Mouse (Mus musculus): ENCODE results near the gene Tmem60. TPM values are rescaled to one million over a fixed set of nuclear protein-coding genes. Genes with fewer than 3 reads are reported as not detected.
A peak's percentile ranks its signal among the peaks of the same experiment; 100 is the strongest.

Gene Tmem60
- 52.9 and 53.9 TPM in 2 replicates for polyA plus RNA-seq (2015; fragmentation: Nextera tagmentation; extraction: Ambion mirVana)

DNA sequence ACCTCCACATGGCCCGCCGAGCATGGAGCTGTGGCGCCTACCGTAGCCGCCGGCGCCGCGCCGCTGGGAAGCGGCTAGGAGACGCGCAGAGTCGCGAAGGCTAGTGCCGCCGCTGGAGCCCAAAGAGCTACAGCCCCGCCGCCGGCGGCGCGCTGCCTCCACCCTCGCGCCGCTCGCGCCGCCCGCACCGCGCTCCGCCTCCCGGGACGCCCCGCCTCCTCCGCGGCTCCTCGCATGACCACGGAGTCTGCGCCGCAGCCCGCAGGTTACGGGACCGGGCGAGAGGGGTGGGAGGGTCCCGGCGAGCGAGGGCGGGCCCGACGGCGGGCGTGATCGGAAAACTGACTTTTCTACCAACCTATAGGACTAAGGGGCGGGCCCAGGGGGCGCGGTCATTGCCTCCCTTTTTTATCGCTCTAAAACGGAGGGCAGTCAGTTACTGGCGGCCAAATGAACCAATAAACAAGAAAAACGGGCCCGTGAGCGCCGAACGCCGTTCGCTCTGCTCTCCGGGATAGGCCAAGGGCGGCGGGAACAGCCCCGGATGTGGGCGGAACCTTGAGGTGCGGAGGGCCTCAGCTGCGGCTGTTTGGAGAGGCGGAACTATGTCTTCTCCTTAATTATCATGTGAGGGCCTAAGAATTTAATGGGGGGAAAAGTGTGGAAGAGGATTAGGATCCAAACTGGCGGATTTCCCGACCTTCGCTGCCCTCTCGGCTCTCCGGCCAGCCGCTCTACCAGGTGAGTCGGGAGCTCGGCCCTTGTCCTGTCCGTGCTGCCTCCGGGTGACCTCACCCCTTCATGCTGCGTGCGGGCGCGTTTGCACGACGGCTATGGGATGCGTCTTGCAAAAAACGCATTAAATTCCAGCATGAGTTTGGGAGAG, at the start of gene Tmem60, which contains the start of gene Phtf2:
Gene Tmem60 (plus strand): TSS at position 277 of the 886 bp plus-strand sequence.
Gene Phtf2 (minus strand): TSS at position 210 of the 886 bp plus-strand sequence.
- peaks cover 24% of the 10 kb centered on the region for H3K4me1 ChIP-seq (ENCODE audit: insufficient read depth, low read length)
- peak within 1 kb of the TSS; percentile 90 for H3K4me3 ChIP-seq (ENCODE audit: low read length)
- peaks cover 11% of the 10 kb centered on the region; the same call in 1 of the 2 replicates for H3K36me3 ChIP-seq (ENCODE audit: insufficient read depth, low read length)
- peak within 1 kb of the TSS; percentile 65 for H3K4me2 ChIP-seq (replicated peaks; ENCODE audit: low read depth, low read length)
- H3K9ac ChIP-seq (replicated peaks; ENCODE audit: low read length): peak within 1 kb of the TSS; percentile 88
- no peaks in the 10 kb centered on the region for H3K9me3 ChIP-seq (ENCODE audit: low read length)
- WGBS: under 1% methylated on average over 93 of the region's 94 CpGs
- peak within 1 kb of the TSS; percentile 92 for H3K27ac ChIP-seq (ENCODE audit: low read length)
- peak; percentile 99 for ATAC-seq (ENCODE audit: low FRiP score, low TSS enrichment)
- H3K27me3 ChIP-seq (ENCODE audit: insufficient read depth, low read length): no peaks in the 10 kb centered on the region

DNA sequence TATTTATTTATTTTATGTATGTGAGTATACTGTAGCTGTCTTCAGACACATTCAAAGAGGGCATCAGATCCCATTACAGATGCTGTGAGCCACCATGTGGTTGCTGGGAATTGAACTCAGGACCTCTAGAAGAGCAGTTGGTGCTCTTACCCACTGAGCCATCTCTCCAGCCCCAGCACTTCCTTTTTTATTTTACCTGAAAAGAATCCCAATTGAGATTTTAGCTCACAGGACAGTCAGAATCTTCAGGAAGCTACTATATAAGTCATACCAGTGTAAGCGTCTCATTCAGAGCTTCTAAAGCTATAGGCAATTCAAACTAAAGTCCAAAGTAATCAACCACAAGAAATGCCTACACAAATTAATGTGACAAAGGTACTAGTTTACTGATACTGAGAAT, 47.6 kb upstream of the Tmem60 start:
- Histone ChIP-seq H3K9ac (replicated peaks; ENCODE audit: low read length) (no peak overlapping the region), H3K27me3 (ENCODE audit: insufficient read depth, low read length) (no peaks in the 10 kb centered on the region), H3K4me3 (ENCODE audit: low read length) (no peak overlapping the region), H3K4me1 (ENCODE audit: insufficient read depth, low read length) (no peaks in the 10 kb centered on the region), H3K9me3 (ENCODE audit: low read length) (no peaks in the 10 kb centered on the region), H3K27ac (ENCODE audit: low read length) (no peak overlapping the region), H3K36me3 (ENCODE audit: insufficient read depth, low read length) (0 out of 2 replicates have a peak, but pooled peaks cover 2% of the 10 kb centered on the region), H3K4me2 (replicated peaks; ENCODE audit: low read depth, low read length) (no peak overlapping the region)
- 86% methylated on average over 1 of the region's 1 CpGs for WGBS
- ATAC-seq (ENCODE audit: low FRiP score, low TSS enrichment): no peak

GRCm38 (mm10) chr5:20837082-20837481, 44.9 kb upstream of the Tmem60 start:
- H3K36me3 ChIP-seq (ENCODE audit: insufficient read depth, low read length): 0 out of 2 replicates have a peak, but pooled peaks cover 2% of the 10 kb centered on the region
- H3K9me3 ChIP-seq (ENCODE audit: low read length): no peaks in the 10 kb centered on the region
- no peak for ATAC-seq (ENCODE audit: low FRiP score, low TSS enrichment)
- no peaks in the 10 kb centered on the region for H3K27me3 ChIP-seq (ENCODE audit: insufficient read depth, low read length)
- H3K27ac ChIP-seq (ENCODE audit: low read length): no peak overlapping the region
- no peak overlapping the region for H3K9ac ChIP-seq (replicated peaks; ENCODE audit: low read length)
- H3K4me1 ChIP-seq (ENCODE audit: insufficient read depth, low read length): no peaks in the 10 kb centered on the region
- H3K4me3 ChIP-seq (ENCODE audit: low read length): no peak overlapping the region
- 97% methylated on average over 1 of the region's 1 CpGs for WGBS
- H3K4me2 ChIP-seq (replicated peaks; ENCODE audit: low read depth, low read length): no peak overlapping the region

DNA sequence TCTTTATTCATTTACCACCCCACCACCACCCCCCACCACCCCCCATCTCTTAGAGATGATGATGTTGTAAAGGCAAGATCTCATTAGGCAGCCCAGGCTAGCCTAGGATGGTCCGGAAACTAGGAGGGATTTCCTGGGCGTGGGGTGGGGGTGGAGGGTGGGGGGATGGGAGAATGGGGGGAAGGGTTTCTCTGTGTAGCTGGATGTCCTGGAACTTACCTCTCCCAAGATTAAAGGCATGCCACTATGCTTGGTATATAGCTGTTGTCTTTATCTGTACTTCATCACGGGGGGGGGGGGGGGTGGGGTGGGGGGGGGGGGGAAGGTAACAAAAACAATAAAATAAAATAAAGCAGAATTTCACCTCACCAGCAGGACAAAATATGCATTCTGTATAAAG, 38.6 kb upstream of the Tmem60 start:
- no peak overlapping the region for H3K9ac ChIP-seq (replicated peaks; ENCODE audit: low read length)
- H3K27me3 ChIP-seq (ENCODE audit: insufficient read depth, low read length): no peaks in the 10 kb centered on the region
- H3K4me1 ChIP-seq (ENCODE audit: insufficient read depth, low read length): no peaks in the 10 kb centered on the region
- H3K36me3 ChIP-seq (ENCODE audit: insufficient read depth, low read length): no peaks in the 10 kb centered on the region
- H3K27ac ChIP-seq (ENCODE audit: low read length): no peak overlapping the region
- no peak for ATAC-seq (ENCODE audit: low FRiP score, low TSS enrichment)
- 64% methylated on average over 2 of the region's 3 CpGs for WGBS
- H3K9me3 ChIP-seq (ENCODE audit: low read length): no peaks in the 10 kb centered on the region
- H3K4me2 ChIP-seq (replicated peaks; ENCODE audit: low read depth, low read length): no peak overlapping the region
- H3K4me3 ChIP-seq (ENCODE audit: low read length): no peak overlapping the region

DNA sequence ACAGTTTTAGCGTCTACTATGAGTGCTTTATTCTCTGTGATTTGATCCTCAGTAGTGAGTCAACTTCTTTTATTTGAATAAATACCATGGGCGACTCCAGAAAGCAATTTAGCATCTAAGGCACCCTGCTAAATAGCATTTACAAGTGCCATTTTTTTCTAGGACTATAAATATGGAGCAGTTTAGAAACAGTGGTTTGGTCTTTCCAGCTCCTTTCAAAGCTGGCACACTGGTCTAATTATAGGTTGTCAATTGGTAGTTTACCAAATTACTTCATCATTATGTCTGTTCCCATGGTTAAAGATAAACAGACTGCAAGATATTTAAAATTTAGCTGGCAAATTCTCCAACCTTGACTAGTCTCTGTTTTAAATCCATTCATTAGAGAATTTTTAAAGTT, 38.2 kb upstream of the Tmem60 start:
- no peak overlapping the region for H3K4me2 ChIP-seq (replicated peaks; ENCODE audit: low read depth, low read length)
- WGBS: 78% methylated on average over 2 of the region's 2 CpGs
- H3K4me3 ChIP-seq (ENCODE audit: low read length): no peak overlapping the region
- H3K9me3 ChIP-seq (ENCODE audit: low read length): no peaks in the 10 kb centered on the region
- H3K27me3 ChIP-seq (ENCODE audit: insufficient read depth, low read length): no peaks in the 10 kb centered on the region
- no peaks in the 10 kb centered on the region for H3K36me3 ChIP-seq (ENCODE audit: insufficient read depth, low read length)
- no peak overlapping the region for H3K27ac ChIP-seq (ENCODE audit: low read length)
- no peaks in the 10 kb centered on the region for H3K4me1 ChIP-seq (ENCODE audit: insufficient read depth, low read length)
- no peak overlapping the region for H3K9ac ChIP-seq (replicated peaks; ENCODE audit: low read length)
- no peak for ATAC-seq (ENCODE audit: low FRiP score, low TSS enrichment)

DNA sequence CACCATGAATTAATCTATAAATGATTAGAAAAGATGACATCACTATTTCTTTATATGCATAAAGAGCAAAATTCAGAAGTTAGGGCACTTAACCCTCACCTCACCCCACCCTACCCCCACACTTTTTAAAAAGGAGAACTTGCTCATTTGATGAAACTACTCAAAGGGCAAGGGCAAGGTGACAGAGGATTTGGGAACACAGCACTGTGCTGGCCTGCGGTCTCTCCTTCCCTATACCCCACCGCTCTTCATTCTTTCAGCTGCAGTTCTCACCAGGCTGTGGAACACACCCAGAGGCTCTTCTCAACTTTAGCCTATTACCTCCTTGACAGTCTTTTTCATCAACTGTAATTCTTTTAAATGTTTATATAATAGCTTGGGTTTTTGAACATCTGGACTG, 35.0 kb upstream of the Tmem60 start:
- no peaks in the 10 kb centered on the region for H3K9me3 ChIP-seq (ENCODE audit: low read length)
- no peak overlapping the region for H3K4me3 ChIP-seq (ENCODE audit: low read length)
- no peak for ATAC-seq (ENCODE audit: low FRiP score, low TSS enrichment)
- no peaks in the 10 kb centered on the region for H3K4me1 ChIP-seq (ENCODE audit: insufficient read depth, low read length)
- no peak overlapping the region for H3K27ac ChIP-seq (ENCODE audit: low read length)
- H3K36me3 ChIP-seq (ENCODE audit: insufficient read depth, low read length): no peaks in the 10 kb centered on the region
- H3K9ac ChIP-seq (replicated peaks; ENCODE audit: low read length): no peak overlapping the region
- H3K4me2 ChIP-seq (replicated peaks; ENCODE audit: low read depth, low read length): no peak overlapping the region
- WGBS: 97% methylated on average over 2 of the region's 2 CpGs
- H3K27me3 ChIP-seq (ENCODE audit: insufficient read depth, low read length): no peaks in the 10 kb centered on the region

DNA sequence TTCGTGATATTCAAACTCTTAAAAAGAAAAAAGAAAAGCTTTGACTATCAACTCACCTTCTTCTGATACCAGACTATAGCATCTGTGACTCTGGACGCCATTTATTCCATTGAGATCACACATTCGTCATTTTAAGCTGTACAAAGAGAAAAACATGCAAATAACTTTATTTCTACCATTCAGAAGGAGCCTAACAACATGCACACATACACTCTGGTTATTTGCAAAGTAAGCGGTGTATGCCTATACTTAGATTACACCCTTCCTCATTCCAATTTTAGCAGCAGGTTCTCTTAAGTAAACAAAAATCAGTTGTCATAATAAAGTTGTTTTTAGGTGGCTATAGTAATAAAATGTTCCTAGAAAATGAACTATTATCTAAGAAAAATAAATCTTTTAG, 26.9 kb upstream of the Tmem60 start:
- Histone ChIP-seq H3K9ac (replicated peaks; ENCODE audit: low read length) (no peak overlapping the region), H3K27ac (ENCODE audit: low read length) (no peak overlapping the region), H3K27me3 (ENCODE audit: insufficient read depth, low read length) (no peaks in the 10 kb centered on the region), H3K36me3 (ENCODE audit: insufficient read depth, low read length) (no peaks in the 10 kb centered on the region), H3K9me3 (ENCODE audit: low read length) (no peaks in the 10 kb centered on the region), H3K4me1 (ENCODE audit: insufficient read depth, low read length) (no peaks in the 10 kb centered on the region), H3K4me3 (ENCODE audit: low read length) (no peak overlapping the region), H3K4me2 (replicated peaks; ENCODE audit: low read depth, low read length) (no peak overlapping the region)
- 86% methylated on average over 4 of the region's 4 CpGs for WGBS
- ATAC-seq (ENCODE audit: low FRiP score, low TSS enrichment): no peak

DNA sequence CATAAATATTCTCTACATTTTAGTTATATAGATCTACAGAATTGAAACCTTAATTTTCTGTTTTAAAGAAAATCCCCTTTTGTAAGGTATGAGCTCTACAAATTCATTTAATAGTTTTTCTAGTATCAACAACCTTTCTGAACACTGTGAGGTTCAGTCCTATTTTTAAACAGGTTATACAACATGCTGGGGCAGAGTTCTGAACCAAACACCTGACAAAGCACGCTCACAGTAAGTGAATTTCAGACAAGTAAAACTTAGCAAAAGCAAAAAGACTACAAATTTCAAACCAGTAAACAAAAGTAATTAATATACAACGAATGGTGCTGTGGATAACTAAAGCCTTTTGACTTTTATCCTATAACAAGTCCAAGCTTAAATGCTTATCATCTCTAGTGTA, 23.6 kb upstream of the Tmem60 start:
- Histone ChIP-seq H3K9ac (replicated peaks; ENCODE audit: low read length) (no peak overlapping the region), H3K36me3 (ENCODE audit: insufficient read depth, low read length) (no peaks in the 10 kb centered on the region), H3K9me3 (ENCODE audit: low read length) (no peaks in the 10 kb centered on the region), H3K4me1 (ENCODE audit: insufficient read depth, low read length) (0 out of 2 replicates have a peak, but pooled peaks cover 3% of the 10 kb centered on the region), H3K4me3 (ENCODE audit: low read length) (no peak overlapping the region), H3K27me3 (ENCODE audit: insufficient read depth, low read length) (no peaks in the 10 kb centered on the region), H3K27ac (ENCODE audit: low read length) (no peak overlapping the region), H3K4me2 (replicated peaks; ENCODE audit: low read depth, low read length) (no peak overlapping the region)
- 79% methylated on average over 2 of the region's 2 CpGs for WGBS
- ATAC-seq (ENCODE audit: low FRiP score, low TSS enrichment): no peak

GRCm38 (mm10) chr5:20860565-20860964, 21.4 kb upstream of the Tmem60 start:
- peaks cover 19% of the 10 kb centered on the region for H3K4me1 ChIP-seq (ENCODE audit: insufficient read depth, low read length)
- no peak overlapping the region for H3K9ac ChIP-seq (replicated peaks; ENCODE audit: low read length)
- H3K27ac ChIP-seq (ENCODE audit: low read length): no peak overlapping the region
- H3K36me3 ChIP-seq (ENCODE audit: insufficient read depth, low read length): no peaks in the 10 kb centered on the region
- no peak overlapping the region for H3K4me2 ChIP-seq (replicated peaks; ENCODE audit: low read depth, low read length)
- H3K27me3 ChIP-seq (ENCODE audit: insufficient read depth, low read length): no peaks in the 10 kb centered on the region
- WGBS: 89% methylated on average over 4 of the region's 4 CpGs
- H3K4me3 ChIP-seq (ENCODE audit: low read length): no peak overlapping the region
- no peaks in the 10 kb centered on the region for H3K9me3 ChIP-seq (ENCODE audit: low read length)
- ATAC-seq (ENCODE audit: low FRiP score, low TSS enrichment): no peak

DNA sequence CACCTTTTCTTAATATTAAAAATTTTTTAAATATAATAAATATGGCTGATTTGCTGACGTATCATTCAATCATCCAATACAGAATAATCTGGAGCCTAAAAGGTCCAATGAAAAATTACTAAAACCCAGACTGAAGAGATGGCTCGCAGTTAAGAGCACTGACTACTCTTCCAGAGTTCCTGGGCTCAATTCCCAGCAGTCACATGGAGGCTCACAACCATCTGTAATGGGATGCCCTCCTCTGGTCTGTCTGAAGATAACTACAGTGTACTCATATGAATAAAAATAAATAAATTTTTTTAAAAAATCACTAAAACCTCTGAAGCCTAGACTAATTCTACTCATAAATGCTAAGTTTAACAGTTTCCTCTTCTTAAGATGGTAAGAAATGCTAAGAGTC, 20.1 kb upstream of the Tmem60 start:
- Histone ChIP-seq H3K9ac (replicated peaks; ENCODE audit: low read length) (no peak overlapping the region), H3K4me1 (ENCODE audit: insufficient read depth, low read length) (peaks cover 25% of the 10 kb centered on the region), H3K4me3 (ENCODE audit: low read length) (no peak overlapping the region)

More for the DNA sequence above, 20.1 kb upstream of the Tmem60 start:
- Histone ChIP-seq H3K27me3 (ENCODE audit: insufficient read depth, low read length) (no peaks in the 10 kb centered on the region), H3K36me3 (ENCODE audit: insufficient read depth, low read length) (no peaks in the 10 kb centered on the region), H3K4me2 (replicated peaks; ENCODE audit: low read depth, low read length) (no peak overlapping the region), H3K27ac (ENCODE audit: low read length) (no peak overlapping the region), H3K9me3 (ENCODE audit: low read length) (no peaks in the 10 kb centered on the region)
- WGBS: 96% methylated on average over 2 of the region's 2 CpGs
- no peak for ATAC-seq (ENCODE audit: low FRiP score, low TSS enrichment)
